Mouse (Mus musculus): ENCODE measurements around the gene Cops6. TPM values are rescaled to one million over a fixed set of nuclear protein-coding genes. Genes with fewer than 3 reads are reported as not detected.

Cops6 gene
- polyA plus RNA-seq, 1 experiment from 2014 or later = 310 TPM

DNA sequence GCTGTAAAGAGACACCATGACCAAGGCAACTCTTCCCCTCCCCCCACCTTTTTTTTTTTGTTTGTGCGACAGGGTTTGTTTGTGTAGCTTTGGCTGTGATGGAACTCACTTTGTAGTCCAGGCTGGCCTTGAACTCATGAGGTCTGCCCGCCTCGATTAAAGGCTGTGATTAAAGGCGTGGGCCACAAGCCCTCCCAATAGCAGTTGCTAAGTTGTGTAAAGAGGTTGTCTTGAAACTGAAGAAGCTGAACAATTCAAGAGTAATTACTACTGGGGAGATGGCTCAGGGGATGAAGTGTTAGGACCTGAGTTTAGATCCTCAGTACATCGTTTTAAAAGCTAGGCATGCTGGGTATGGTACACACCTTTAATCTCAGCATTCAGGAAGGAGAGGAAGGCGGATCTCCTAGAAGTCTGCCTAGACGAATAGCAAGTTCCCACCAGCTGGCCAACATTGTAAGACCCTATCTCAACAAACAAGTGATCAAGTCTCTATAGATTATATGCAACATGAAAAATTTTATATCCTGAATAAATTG lies 578 bp upstream of the Cops6 start:
- 61% methylated on average over 7 of the region's 7 CpGs for WGBS
- H3K4me1 ChIP-seq = peaks cover 16% of the 10 kb centered on the region
- ATAC-seq (replicated peaks) = 0 out of 2 replicates have a peak, but pooled peaks have one; percentile 3

DNA sequence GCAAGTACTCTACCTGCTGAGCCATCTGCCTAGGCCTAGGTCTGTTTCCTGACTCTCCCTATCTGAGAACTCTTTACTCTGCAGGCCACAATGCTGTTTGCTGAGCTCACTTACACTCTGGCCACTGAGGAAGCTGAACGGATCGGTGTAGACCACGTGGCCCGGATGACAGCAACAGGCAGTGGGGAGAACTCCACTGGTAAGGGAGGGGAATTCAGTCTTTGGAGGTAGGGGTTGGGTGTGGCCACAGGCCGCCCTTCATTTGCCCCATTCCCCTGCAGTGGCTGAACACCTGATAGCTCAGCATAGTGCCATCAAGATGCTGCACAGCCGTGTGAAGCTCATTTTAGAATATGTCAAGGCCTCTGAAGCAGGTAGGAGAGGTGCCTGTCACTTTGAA lies 2.2 kb downstream of the Cops6 start:
- no peak for ATAC-seq (replicated peaks)
- Histone ChIP-seq H3K4me3 (no peak overlapping the region), H3K9me3 (no peaks in the 10 kb centered on the region), H3K4me1 (peaks cover 16% of the 10 kb centered on the region), H3K4me2 (no peak overlapping the region), H3K9ac (no peak overlapping the region), H3K27me3 (replicated peaks) (no peaks in the 10 kb centered on the region), H3K36me3 (replicated peaks) (peaks cover 54% of the 10 kb centered on the region), H3K27ac (no peak overlapping the region)
- WGBS = 80% methylated on average over 6 of the region's 6 CpGs

More for the DNA sequence above, 578 bp upstream of the Cops6 start:
- Histone ChIP-seq H3K4me2 (peak overlapping the region; percentile 86), H3K27me3 (replicated peaks) (no peaks in the 10 kb centered on the region), H3K27ac (peak overlapping the region; percentile 83), H3K9me3 (no peaks in the 10 kb centered on the region), H3K36me3 (replicated peaks) (peaks cover 27% of the 10 kb centered on the region; the same call in 1 of the 2 replicates), H3K9ac (peak overlapping the region; percentile 41; the same call in 1 of the 2 replicates), H3K4me3 (peak overlapping the region; percentile 89)

DNA sequence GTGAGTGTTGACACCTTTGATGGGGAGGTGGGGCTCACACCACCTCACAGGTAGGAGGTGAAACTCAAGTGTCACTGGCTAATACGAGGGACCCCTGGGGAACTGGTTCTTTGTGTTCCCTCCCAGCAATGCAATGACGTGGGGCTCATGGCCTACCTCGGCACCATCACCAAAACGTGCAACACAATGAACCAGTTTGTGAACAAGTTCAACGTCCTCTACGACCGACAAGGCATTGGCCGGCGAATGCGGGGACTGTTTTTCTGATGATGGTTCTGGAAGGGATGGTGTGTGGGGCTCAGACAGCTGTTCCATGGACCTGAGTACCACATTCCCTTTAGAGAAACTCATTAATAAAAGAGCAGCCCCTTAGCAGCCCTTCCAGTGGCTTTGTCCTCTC lies 2.7 kb downstream of the Cops6 start:
- Histone ChIP-seq H3K4me2 (no peak overlapping the region), H3K9me3 (no peaks in the 10 kb centered on the region), H3K27me3 (replicated peaks) (no peaks in the 10 kb centered on the region), H3K27ac (no peak overlapping the region), H3K9ac (no peak overlapping the region), H3K36me3 (replicated peaks) (peaks cover 60% of the 10 kb centered on the region), H3K4me1 (peaks cover 16% of the 10 kb centered on the region), H3K4me3 (no peak overlapping the region)
- ATAC-seq (replicated peaks) = no peak
- WGBS = 68% methylated on average over 10 of the region's 10 CpGs

DNA sequence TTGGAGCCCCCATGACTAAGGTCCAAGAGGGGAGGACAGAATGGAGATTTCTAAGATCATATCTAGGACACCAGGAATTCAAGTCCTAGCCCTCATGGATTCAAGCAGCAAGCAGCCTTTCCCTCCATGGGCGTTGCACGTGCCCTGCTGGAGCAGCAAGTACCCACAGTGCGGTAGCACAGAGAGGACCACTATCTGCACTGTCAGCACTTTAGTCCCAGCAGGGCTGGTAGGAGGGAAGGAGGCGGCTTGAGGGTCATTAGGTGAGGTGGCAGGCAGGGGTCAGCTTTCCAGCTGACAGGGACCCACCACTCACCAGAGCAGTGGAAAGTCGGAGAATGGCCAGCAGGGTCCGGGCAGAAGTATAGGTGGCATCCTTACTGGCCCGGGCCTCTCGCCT lies 4.7 kb downstream of the Cops6 start:
- peaks cover 24% of the 10 kb centered on the region for H3K4me1 ChIP-seq
- H3K4me3 ChIP-seq = no peak overlapping the region
- no peak for ATAC-seq (replicated peaks)
- WGBS = 82% methylated on average over 8 of the region's 8 CpGs
- no peak overlapping the region for H3K9ac ChIP-seq
- H3K36me3 ChIP-seq (replicated peaks) = peaks cover 61% of the 10 kb centered on the region
- 0 out of 2 replicates have a peak overlapping the region, but pooled peaks have one; percentile 18 for H3K27ac ChIP-seq
- no peaks in the 10 kb centered on the region for H3K27me3 ChIP-seq (replicated peaks)
- H3K4me2 ChIP-seq = no peak overlapping the region
- no peaks in the 10 kb centered on the region for H3K9me3 ChIP-seq

DNA sequence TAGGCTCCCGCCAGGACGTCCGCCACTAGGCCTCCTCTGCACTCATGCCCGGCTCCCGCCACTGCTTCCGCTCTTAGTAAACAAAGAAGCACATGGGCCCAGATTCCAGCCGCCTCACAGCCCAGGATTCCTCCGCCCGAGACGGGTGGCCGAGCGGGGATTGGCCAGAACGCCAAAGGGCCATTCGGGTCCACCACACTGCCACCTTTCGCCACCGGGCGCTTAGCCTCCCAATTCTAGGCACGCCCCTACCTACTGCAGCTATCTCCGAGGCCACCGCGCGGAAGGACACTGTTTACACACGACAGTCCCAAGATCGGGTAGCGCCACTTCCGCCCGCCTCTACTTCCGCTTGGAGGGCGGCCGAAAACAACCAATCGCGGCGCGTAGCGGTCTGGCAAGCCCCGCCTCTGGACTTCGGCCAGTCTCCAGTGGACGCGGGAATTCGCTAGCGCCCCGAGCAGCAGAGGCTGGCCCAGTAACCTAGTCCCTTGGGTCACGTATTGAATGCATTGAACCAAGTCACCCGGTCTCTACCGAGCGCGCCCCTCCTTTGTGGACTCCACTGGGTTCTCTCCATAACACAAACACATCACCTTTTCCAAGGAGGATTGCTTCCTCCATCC lies 10.2 kb downstream of the Cops6 start:
- Histone ChIP-seq H3K27ac (peak overlapping the region; percentile 91), H3K36me3 (replicated peaks) (peaks cover 28% of the 10 kb centered on the region), H3K9ac (peak overlapping the region; percentile 50), H3K27me3 (replicated peaks) (no peaks in the 10 kb centered on the region), H3K4me1 (peaks cover 30% of the 10 kb centered on the region), H3K4me2 (peak overlapping the region; percentile 97), H3K4me3 (peak overlapping the region; percentile 61), H3K9me3 (no peaks in the 10 kb centered on the region)
- peak; percentile 89 for ATAC-seq (replicated peaks)
- under 1% methylated on average over 47 of the region's 47 CpGs for WGBS

DNA sequence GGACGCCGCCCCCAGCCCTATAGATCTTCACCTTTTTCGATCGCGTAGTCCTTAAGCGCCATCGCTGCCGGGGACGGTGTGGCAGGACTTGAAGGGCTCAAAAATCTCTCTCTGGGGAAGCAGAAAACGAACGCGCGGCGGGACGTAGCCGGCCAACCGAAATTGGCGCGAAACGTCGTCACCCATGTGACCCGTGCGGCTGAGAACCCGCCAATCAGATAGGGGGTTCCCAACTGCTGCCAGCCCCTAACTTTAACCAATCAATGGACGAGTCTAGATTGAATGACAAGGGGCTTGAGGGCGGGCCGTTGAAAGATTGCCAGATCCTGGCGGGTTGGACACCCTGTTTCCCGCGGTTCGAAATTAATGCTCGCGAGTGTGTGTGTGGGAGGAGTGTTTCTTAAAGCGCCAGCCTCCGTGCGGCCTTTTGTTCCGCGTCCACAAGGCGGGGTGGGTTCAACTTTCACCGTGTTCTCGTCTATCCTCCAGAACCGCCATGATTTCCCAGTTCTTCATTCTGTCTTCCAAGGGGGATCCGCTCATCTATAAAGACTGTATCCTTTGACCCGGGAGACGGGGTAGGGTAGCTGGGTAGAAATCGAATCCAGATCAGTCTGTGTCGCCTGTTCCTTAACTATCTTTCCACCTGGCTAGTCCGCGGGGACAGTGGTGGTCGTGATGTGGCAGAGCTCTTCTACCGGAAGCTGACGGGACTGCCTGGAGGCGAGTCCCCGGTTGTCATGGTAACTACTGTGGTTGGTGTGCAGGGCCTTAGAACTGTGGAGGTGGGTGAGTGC lies 11.0 kb downstream of the Cops6 start, which contains the start of the genes Ap4m1 and Mcm7:
Gene Ap4m1 (plus strand): TSS at position 308 of the 797 bp plus-strand sequence.
Gene Mcm7 (minus strand): TSS at position 728 of the 797 bp plus-strand sequence.
- peak within 1 kb of the TSS; percentile 51 for H3K9ac ChIP-seq

DNA sequence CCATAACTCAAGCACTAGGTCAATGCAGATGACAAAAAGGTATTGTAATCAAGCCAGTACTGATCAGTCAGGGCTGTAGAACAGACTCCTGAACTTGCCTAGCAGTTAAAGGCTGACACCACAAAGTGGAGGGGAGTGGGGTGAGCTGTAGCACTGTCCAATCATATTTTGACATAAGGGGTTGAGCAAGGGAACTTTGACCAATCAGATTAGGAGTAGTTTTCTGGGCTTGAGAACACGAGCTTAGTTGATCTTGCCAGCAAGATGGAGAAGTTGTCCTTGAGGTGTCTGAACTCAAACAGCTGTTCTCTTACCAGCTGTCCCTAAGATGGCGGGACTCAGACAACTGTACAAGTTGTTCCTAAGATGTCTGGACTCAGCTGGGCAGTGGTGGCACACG lies 12.3 kb downstream of the Cops6 start:
- Histone ChIP-seq H3K27me3 (replicated peaks) (no peaks in the 10 kb centered on the region), H3K36me3 (replicated peaks) (peaks cover 25% of the 10 kb centered on the region), H3K4me3 (no peak overlapping the region), H3K4me2 (no peak overlapping the region), H3K9me3 (no peaks in the 10 kb centered on the region), H3K9ac (no peak overlapping the region), H3K4me1 (peaks cover 30% of the 10 kb centered on the region), H3K27ac (no peak overlapping the region)
- ATAC-seq (replicated peaks) = no peak
- WGBS = 87% methylated on average over 3 of the region's 3 CpGs

More for the DNA sequence above, 11.0 kb downstream of the Cops6 start, which contains the start of the genes Ap4m1 and Mcm7:
- Histone ChIP-seq H3K4me3 (peak within 1 kb of the TSS; percentile 61), H3K4me1 (peaks cover 30% of the 10 kb centered on the region), H3K36me3 (replicated peaks) (peaks cover 25% of the 10 kb centered on the region), H3K4me2 (peak within 1 kb of the TSS; percentile 97), H3K27me3 (replicated peaks) (no peaks in the 10 kb centered on the region), H3K27ac (peak within 1 kb of the TSS; percentile 91), H3K9me3 (no peaks in the 10 kb centered on the region)
- under 1% methylated on average over 54 of the region's 54 CpGs for WGBS
- peak; percentile 96 for ATAC-seq (replicated peaks)

DNA sequence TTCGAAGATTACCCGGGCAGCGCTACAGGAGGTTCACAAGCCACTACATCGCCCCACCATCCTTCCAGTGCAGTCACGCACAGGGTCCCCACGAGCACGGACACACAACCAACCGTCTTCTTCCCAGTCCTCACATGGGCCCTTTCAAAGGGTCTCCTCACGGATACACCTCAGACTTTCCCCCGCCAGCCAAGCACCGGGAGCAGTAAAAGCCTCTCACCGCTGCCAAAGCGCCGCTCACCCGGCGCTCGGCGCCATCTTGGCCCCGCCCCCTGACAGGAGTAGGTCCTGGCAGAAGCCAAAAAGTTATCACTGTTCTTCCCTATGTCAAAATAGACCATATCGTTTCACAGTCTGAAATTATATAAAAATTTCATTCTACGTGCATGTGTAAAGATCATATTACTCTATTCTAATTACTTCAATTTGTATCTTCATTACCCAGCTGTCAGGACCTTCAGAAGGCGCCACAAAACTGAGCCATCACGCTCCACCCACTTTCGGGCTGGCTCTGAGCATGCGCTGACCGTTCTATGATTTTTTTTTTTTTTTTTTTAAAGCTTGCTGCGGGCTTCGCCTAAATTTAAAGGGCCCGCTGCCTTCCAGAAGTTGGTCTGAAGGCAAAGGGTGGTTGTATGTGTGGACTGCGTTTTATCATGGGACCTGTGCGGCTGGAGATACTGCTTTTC lies 26.2 kb downstream of the Cops6 start, which contains the start of the genes Taf6 and Cnpy4:
Gene Taf6 (minus strand): TSS at position 502 of the 689 bp plus-strand sequence.
Gene Cnpy4 (plus strand): TSS at position 536 of the 689 bp plus-strand sequence.
- Histone ChIP-seq H3K27ac (peak within 1 kb of the TSS; percentile 84), H3K9ac (peak within 1 kb of the TSS; percentile 71), H3K4me2 (peak within 1 kb of the TSS; percentile 71), H3K4me3 (peak within 1 kb of the TSS; percentile 71), H3K36me3 (replicated peaks) (peaks cover 12% of the 10 kb centered on the region), H3K4me1 (peaks cover 22% of the 10 kb centered on the region), H3K9me3 (no peaks in the 10 kb centered on the region), H3K27me3 (replicated peaks) (no peaks in the 10 kb centered on the region)
- ATAC-seq (replicated peaks) = peak; percentile 87
- 0% methylated on average over 31 of the region's 31 CpGs for WGBS

DNA sequence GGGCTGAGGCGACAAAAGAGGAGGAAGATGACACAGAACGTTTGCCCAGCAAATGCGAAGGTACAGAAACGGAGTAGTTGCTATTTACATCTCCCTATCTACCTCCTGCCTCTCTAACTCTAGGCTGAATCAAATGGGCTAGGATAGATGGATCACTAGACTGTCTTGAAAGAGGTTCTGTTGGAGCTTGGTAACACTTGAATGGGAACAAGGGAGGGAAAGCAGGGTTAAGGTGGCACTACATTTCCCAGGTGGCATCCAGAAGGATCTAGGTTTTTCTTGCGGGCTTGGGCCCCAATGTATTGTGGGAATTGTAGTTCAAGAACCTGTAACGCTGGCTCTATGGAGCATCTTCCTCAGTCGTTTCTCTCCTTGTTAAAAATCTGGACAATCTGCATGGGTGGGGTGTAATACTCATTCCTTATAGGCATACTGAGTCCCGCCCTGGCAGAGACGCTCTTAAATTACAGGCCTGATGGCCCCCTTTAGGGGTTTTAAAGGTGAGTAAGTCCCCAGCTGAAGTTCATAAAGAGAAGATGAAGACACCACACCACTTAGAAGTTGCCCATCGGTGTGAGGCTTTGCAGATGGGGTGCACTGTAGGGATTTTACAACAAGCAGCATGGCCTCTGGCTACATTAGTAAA lies 26.9 kb downstream of the Cops6 start:
- Histone ChIP-seq H3K27ac (peak overlapping the region; percentile 84), H3K4me1 (peaks cover 22% of the 10 kb centered on the region), H3K4me2 (peak overlapping the region; percentile 71), H3K4me3 (peak overlapping the region; percentile 71), H3K36me3 (replicated peaks) (peaks cover 15% of the 10 kb centered on the region), H3K9ac (peak overlapping the region; percentile 71), H3K27me3 (replicated peaks) (no peaks in the 10 kb centered on the region), H3K9me3 (no peaks in the 10 kb centered on the region)
- WGBS = 0% methylated on average over 10 of the region's 10 CpGs
- ATAC-seq (replicated peaks) = peak; percentile 86

DNA sequence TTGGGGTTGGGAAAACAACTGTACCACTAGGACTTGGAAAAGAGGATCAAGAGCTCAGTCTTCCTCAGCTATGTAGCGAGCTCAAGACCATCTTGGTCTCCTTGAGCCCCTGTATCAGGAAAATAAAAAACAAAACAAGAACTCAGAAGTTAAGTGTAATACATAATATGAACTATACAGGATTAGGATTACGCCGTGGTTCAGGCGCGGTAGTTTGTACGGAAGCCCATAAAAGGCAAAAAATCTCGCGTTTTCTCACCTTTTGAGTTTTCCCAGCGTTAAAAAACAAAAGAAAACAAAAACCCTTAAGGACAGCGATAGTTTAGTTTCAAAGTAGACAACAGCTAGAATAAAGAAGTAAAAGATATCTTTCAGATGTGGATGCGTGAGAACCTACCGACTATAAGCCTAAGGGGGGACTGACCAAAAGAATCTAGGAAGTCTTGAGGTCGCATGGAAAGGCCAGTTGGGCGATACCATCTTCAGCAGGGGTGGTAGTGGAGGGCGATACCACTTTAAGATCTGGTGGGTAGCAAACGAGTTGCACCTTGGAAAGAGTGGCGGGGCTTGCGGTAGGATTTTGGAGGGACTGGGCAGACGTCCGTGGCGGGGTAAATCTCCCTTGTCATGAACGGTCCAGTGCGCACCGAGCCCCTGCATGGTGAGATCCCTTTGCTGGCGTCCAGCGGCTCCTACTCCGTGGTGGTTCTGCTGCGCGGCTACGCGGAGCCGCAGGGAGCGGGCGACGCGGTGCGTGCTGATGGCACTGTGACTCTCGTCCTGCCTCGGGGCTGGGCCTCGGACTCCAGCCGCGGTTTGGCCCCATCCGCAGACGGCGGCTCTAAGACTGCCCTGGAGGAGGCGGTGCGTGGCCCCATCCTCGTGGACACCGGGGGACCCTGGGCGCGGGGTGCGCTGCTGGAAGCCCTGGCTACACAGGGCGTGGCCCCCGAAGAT lies 33.2 kb downstream of the Cops6 start, which contains the start of gene Mblac1:
Gene Mblac1 (plus strand): TSS at position 544 of the 957 bp plus-strand sequence.
- H3K27me3 ChIP-seq (replicated peaks) = no peaks in the 10 kb centered on the region
- peak within 1 kb of the TSS; percentile 92 for H3K27ac ChIP-seq
- ATAC-seq (replicated peaks) = peak; percentile 87
- WGBS = 6% methylated on average over 54 of the region's 54 CpGs
- no peaks in the 10 kb centered on the region for H3K9me3 ChIP-seq
- H3K4me1 ChIP-seq = peaks cover 21% of the 10 kb centered on the region
- H3K9ac ChIP-seq = peak within 1 kb of the TSS; percentile 86
- H3K4me2 ChIP-seq = peak within 1 kb of the TSS; percentile 66
- peaks cover 12% of the 10 kb centered on the region for H3K36me3 ChIP-seq (replicated peaks)
- peak within 1 kb of the TSS; percentile 73 for H3K4me3 ChIP-seq
